Mouse (Mus musculus): ENCODE data around the gene Ptrhd1.

The Ptrhd1 gene

GRCm38 (mm10) chr12:4243805-4244204, 10.0 kb downstream of the Ptrhd1 start:
- in situ Hi-C loops (cut with MboI, MseI): no loop called here

- in situ Hi-C loops (cut with MboI, MseI): no loop called here
Measured at GRCm38 (mm10) chr12:4245742-4246141, 11.9 kb downstream of the Ptrhd1 start.

GRCm38 (mm10) chr12:4249786-4250185, 16.0 kb downstream of the Ptrhd1 start:
- in situ Hi-C loops (cut with MboI, MseI): no loop called here

- in situ Hi-C loops (cut with MboI, MseI): no loop called here
Measured at GRCm38 (mm10) chr12:4252742-4253655, 19.2 kb downstream of the Ptrhd1 start.

- in situ Hi-C loops (cut with MboI, MseI): no loop called here
Measured at GRCm38 (mm10) chr12:4267765-4268164, 33.9 kb downstream of the Ptrhd1 start.

GRCm38 (mm10) chr12:4271078-4271477, 37.3 kb downstream of the Ptrhd1 start:
- in situ Hi-C loops (cut with MboI, MseI): no loop called here

- in situ Hi-C loops (cut with MboI, MseI): no loop called here
Measured at GRCm38 (mm10) chr12:4278978-4279755, 45.3 kb downstream of the Ptrhd1 start.

GRCm38 (mm10) chr12:4279878-4280277, 46.1 kb downstream of the Ptrhd1 start:
- in situ Hi-C loops (cut with MboI, MseI): no loop called here

- in situ Hi-C loops (cut with MboI, MseI): no loop called here
Measured at GRCm38 (mm10) chr12:4285186-4285585, 51.4 kb downstream of the Ptrhd1 start.

Data from T-helper 2 cell (primary cell).